Mouse (Mus musculus) bone marrow, adult 2 months (tissue): ENCODE data around the gene Rbm8a.

Experiments
- CTCF ChIP-seq: fragments of 200-500 bp; IDR thresholded peaks from 2 replicates; pipeline ENCODE4 v1.5.1; 2011; ENCODE audit warnings: low read length, control low read depth; ENCODE audit not compliant: control insufficient read depth, insufficient read depth
- POLR2A ChIP-seq: fragments of 200-500 bp; IDR thresholded peaks from 2 replicates; pipeline ENCODE4 v1.6.1; 2011; ENCODE audit warnings: low read depth, mild to moderate bottlenecking, control low read depth, low read length, borderline replicate concordance; ENCODE audit not compliant: control insufficient read depth

- TF ChIP-seq CTCF (no peak), POLR2A (no peak)
Measured at GRCm38 (mm10) chr3:96617941-96618340, 11.8 kb upstream of the Rbm8a start.
